Mouse (Mus musculus) stomach, postnatal 0 days (tissue): ENCODE data around the gene Prpf19.

Experiments
- CTCF ChIP-seq: IDR thresholded peaks from 2 replicates; pipeline ENCODE4 v1.5.1; 2016; ENCODE audit warnings: antibody characterized with exemption, low read depth, mild to moderate bottlenecking, moderate library complexity
- EP300 ChIP-seq: optimal IDR thresholded peaks from 2 replicates; pipeline ENCODE3; 2016; ENCODE audit warnings: antibody characterized with exemption

DNA sequence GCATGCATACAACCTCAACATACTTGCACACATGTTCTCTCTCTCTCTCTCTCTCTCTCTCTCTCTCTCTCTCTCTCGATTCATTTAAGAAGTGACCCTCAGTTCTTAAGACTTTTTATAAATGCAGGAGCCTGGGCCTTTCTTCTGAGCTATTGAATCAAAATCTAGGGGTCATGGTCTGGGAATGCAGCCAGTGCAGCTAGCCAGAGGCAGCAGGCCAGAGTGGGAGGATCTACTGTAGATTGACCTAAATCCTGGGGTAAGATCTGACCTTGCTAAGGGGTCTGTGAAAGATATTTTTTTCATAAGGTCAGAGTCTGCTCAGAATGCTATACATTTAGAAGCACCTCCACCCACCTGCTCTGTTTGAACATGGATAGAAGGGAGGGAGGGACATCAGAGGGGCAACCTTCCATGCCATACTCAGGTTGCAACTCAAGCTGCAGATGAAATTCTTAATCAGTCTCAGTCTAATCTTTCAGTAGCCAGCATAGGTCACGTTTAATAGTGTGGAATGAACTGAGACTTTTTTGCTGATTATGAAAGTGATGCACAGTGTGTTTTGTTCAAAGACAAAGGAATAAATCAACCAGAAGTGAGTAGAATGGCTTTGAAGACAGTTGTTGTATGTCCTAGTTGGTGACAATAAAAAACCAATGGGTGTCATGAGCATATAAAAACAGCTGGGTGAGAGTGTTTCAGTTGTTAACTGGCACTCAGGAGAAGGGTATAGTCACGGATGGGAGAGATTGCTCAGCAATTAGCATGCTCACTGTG, 47.5 kb upstream of the Prpf19 start:
- no peak for TF ChIP-seq CTCF
- no peak for TF ChIP-seq EP300
